Mouse (Mus musculus) embryonic facial prominence, embryonic 11.5 days (tissue): ENCODE data around the gene Cadps. TPM values are rescaled to one million over a fixed set of nuclear protein-coding genes. Genes with fewer than 3 reads are reported as not detected.
"Not testable (repeated sequence)": the region's sequence is repeated elsewhere in the genome, so short reads cannot be mapped to it uniquely, and the experiment has no call there.

Source experiments
- ATAC-seq: fragments of 200-750 bp; cut with Nextera tagmentation; replicated peaks from 2 replicates; pipeline ENCODE4 v1.8.0; 2017; ENCODE audit warnings: low read depth; ENCODE audit not compliant: insufficient number of reproducible peaks, low FRiP score, low TSS enrichment
- DNase-seq: peaks from one replicate; pipeline ENCODE4 v3.0.0-alpha.2; 2015; ENCODE audit warnings: low spot score
- H3K27ac ChIP-seq: fragments of 300-500 bp; sonication (generic); replicated peaks from 2 replicates; pipeline ENCODE4 v1.5.1; 2014; ENCODE audit warnings: mild to moderate bottlenecking, low read depth, low read length, control low read depth
- H3K27me3 ChIP-seq: fragments of 300-500 bp; sonication (generic); 2 replicates; pipeline ENCODE4 v1.6.1; 2014; ENCODE audit warnings: mild to moderate bottlenecking, low read length, moderate library complexity, mixed read lengths; ENCODE audit not compliant: control insufficient read depth, insufficient read depth
- H3K36me3 ChIP-seq: fragments of 300-500 bp; sonication (generic); replicated peaks from 2 replicates; pipeline ENCODE4 v1.6.1; 2014; ENCODE audit warnings: low read depth, mild to moderate bottlenecking, low read length, moderate library complexity, mixed read lengths; ENCODE audit not compliant: control insufficient read depth, insufficient read depth
- H3K4me1 ChIP-seq: fragments of 300-500 bp; sonication (generic); 2 replicates; pipeline ENCODE4 v1.6.1; 2014; ENCODE audit warnings: low read length, mixed read lengths; ENCODE audit not compliant: control insufficient read depth, insufficient read depth
- H3K4me2 ChIP-seq: fragments of 300-500 bp; sonication (generic); 2 replicates; pipeline ENCODE4 v1.6.1; 2014; ENCODE audit warnings: low read depth, mild to moderate bottlenecking, control low read depth, low read length, moderate library complexity
- H3K4me3 ChIP-seq: fragments of 300-500 bp; sonication (generic); 2 replicates; pipeline ENCODE4 v1.5.1; 2014; ENCODE audit warnings: low read depth, low read length, control low read depth
- H3K9ac ChIP-seq: fragments of 300-500 bp; sonication (generic); replicated peaks from 2 replicates; pipeline ENCODE4 v1.6.1; 2014; ENCODE audit warnings: mild to moderate bottlenecking, control low read depth, low read length
- H3K9me3 ChIP-seq: fragments of 300-500 bp; sonication (generic); replicated peaks from 2 replicates; pipeline ENCODE4 v1.6.1; 2016; ENCODE audit warnings: mild to moderate bottlenecking, low read length, inconsistent platforms, mixed read lengths; ENCODE audit not compliant: control insufficient read depth
- WGBS: fragments of 180-500 bp; shearing (Covaris S2); extraction: QIAGEN DNeasy Blood & Tissue Kit; methylation state at CpG from one replicate; pipeline ENCODE4 v1.1.7; 2014; 5-methylcytosine and 5-hydroxymethylcytosine counted together
- polyA plus RNA-seq: library from polyadenylated mRNA; unstranded; fragments of >200 nt; fragmentation: Nextera tagmentation; extraction: Ambion mirVana; gene quantifications from 2 replicates; pipeline ENCODE4 v1.2.1, GENCODE M21; 2014

Gene Cadps
- polyA plus RNA-seq, 1 experiment from 2014 or later: 5.3 TPM

- H3K9me3 ChIP-seq: no peaks in the 10 kb centered on the region
- peak; percentile 30 for DNase-seq
- no peak for ATAC-seq
- no peak overlapping the region for H3K4me3 ChIP-seq
- H3K27me3 ChIP-seq: no peaks in the 10 kb centered on the region
- no peak overlapping the region for H3K27ac ChIP-seq
- no peak overlapping the region for H3K4me2 ChIP-seq
- no peak overlapping the region for H3K9ac ChIP-seq
- WGBS: 18% methylated on average over 7 of the region's 7 CpGs
- no peaks in the 10 kb centered on the region for H3K36me3 ChIP-seq
- H3K4me1 ChIP-seq: no peaks in the 10 kb centered on the region
These were observed 242.1 kb downstream of the Cadps start for GRCm38 (mm10) chr14:12580786-12581185.

- no peak overlapping the region for H3K4me2 ChIP-seq
- no peaks in the 10 kb centered on the region for H3K27me3 ChIP-seq
- H3K27ac ChIP-seq: no peak overlapping the region
- ATAC-seq (no peak), DNase-seq (no peak)
- no peaks in the 10 kb centered on the region for H3K4me1 ChIP-seq
- no peak overlapping the region for H3K4me3 ChIP-seq
- 72% methylated on average over 1 of the region's 1 CpGs for WGBS
- no peaks in the 10 kb centered on the region for H3K9me3 ChIP-seq
- H3K36me3 ChIP-seq: no peaks in the 10 kb centered on the region
- no peak overlapping the region for H3K9ac ChIP-seq
These were observed 244.7 kb downstream of the Cadps start for GRCm38 (mm10) chr14:12578156-12578555.

DNA sequence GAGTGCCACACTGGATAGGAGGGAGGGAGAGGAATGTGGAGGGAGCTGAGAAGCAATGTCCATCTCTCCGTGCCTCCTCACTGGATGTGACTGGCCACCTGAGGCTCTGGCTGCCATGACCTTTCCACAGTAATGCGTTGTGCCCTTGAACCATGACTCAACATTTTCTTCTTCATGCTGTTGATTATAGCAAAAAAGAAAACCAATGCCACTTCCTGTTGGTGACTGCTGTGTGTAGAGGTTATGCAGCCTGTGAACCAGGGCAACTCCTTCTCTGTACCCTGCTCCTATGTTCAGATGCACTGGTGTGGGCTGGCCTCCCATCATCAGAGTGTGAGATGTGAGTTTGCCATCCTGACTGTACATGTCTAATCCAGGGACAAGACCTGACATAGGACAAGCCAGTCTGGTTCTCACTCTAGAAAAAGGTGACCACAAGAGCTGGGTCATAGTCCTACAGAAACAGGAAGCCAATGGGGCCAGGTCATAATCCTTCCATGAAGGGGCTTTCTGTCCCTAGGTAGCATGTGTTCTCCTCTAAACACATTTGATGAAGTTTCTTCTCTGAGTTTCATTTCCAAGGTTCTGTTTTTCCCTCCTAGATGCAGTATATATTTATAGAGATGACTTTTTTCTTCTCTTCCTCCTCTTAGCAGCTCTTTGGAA, 245.3 kb downstream of the Cadps start:
- Histone ChIP-seq H3K9ac (no peak overlapping the region), H3K27me3 (no peaks in the 10 kb centered on the region), H3K4me2 (no peak overlapping the region), H3K4me1 (no peaks in the 10 kb centered on the region), H3K27ac (no peak overlapping the region), H3K9me3 (no peaks in the 10 kb centered on the region), H3K36me3 (no peaks in the 10 kb centered on the region), H3K4me3 (no peak overlapping the region)
- DNase-seq (no peak), ATAC-seq (no peak)
- 66% methylated on average over 2 of the region's 2 CpGs for WGBS

- H3K27me3 ChIP-seq: no peaks in the 10 kb centered on the region
- no peak overlapping the region for H3K27ac ChIP-seq
- DNase-seq (peak; percentile 80), ATAC-seq (no peak)
- no peaks in the 10 kb centered on the region for H3K4me1 ChIP-seq
- WGBS: 25% methylated on average over 3 of the region's 3 CpGs
- H3K9me3 ChIP-seq: no peaks in the 10 kb centered on the region
- H3K4me2 ChIP-seq: no peak overlapping the region
- H3K36me3 ChIP-seq: no peaks in the 10 kb centered on the region
- no peak overlapping the region for H3K4me3 ChIP-seq
- no peak overlapping the region for H3K9ac ChIP-seq
These were observed 247.8 kb downstream of the Cadps start for GRCm38 (mm10) chr14:12575105-12575504.

- Histone ChIP-seq H3K27ac (no peak overlapping the region), H3K4me3 (no peak overlapping the region), H3K36me3 (no peaks in the 10 kb centered on the region), H3K4me2 (no peak overlapping the region), H3K9me3 (no peaks in the 10 kb centered on the region), H3K9ac (no peak overlapping the region), H3K27me3 (no peaks in the 10 kb centered on the region), H3K4me1 (no peaks in the 10 kb centered on the region)
- ATAC-seq (no peak), DNase-seq (no peak)
- WGBS: 79% methylated on average over 4 of the region's 4 CpGs
These were observed 248.5 kb downstream of the Cadps start for GRCm38 (mm10) chr14:12574336-12574735.

DNA sequence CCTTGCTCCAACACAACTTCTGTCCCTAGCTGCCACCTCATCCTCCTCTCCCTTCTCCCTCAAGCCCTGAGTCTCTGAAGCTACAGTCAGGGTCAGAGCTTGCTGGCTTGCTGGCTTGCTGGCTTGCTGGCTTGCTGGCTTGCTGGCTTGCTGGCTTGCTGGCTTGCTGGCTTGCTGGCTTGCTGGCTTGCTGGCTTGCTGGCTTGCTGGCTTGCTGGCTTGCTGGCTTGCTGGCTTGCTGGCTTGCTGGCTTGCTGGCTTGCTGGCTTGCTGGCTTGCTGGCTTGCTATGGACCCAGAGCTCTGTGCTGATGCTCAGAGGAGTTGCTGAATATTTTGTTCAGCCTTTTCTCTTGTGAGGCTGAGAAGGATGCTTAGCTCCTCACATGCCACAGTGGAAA, 261.1 kb downstream of the Cadps start:
- ATAC-seq, H3K4me2 ChIP-seq, H3K4me3 ChIP-seq, H3K9ac ChIP-seq, H3K36me3 ChIP-seq, H3K9me3 ChIP-seq, H3K27ac ChIP-seq, H3K4me1 ChIP-seq, H3K27me3 ChIP-seq, DNase-seq: not testable (repeated sequence)

DNA sequence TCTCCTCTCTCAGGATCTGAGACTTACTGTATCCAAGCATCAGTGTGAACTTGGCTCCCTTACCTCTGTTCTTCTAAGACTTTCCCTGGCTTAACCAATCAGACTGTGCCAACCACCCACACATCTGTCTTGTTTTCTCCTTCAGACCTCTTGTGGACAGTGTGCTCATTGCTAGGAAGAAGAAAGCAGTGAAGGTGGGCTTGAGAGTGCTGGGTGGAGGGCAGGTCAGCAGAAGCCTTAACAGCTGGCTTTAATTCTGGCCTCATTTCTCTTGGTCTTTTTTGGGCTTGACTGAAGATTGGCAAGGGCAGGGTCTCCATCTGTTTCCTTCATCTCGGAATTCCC, 262.7 kb downstream of the Cadps start:
- ATAC-seq: no peak
- no peak for DNase-seq
- H3K4me1 ChIP-seq: no peaks in the 10 kb centered on the region

GRCm38 (mm10) chr14:12559574-12560232, 263.2 kb downstream of the Cadps start:
- H3K27me3 ChIP-seq: no peaks in the 10 kb centered on the region
- DNase-seq (no peak), ATAC-seq (0 out of 2 replicates have a peak, but pooled peaks have one; percentile 29)
- H3K4me2 ChIP-seq: no peak overlapping the region
- H3K36me3 ChIP-seq: no peaks in the 10 kb centered on the region
- H3K27ac ChIP-seq: no peak overlapping the region
- no peak overlapping the region for H3K4me3 ChIP-seq
- H3K4me1 ChIP-seq: no peaks in the 10 kb centered on the region
- no peaks in the 10 kb centered on the region for H3K9me3 ChIP-seq
- H3K9ac ChIP-seq: no peak overlapping the region
- WGBS: 79% methylated on average over 3 of the region's 3 CpGs

More for the DNA sequence above, 262.7 kb downstream of the Cadps start:
- no peak overlapping the region for H3K4me2 ChIP-seq
- H3K27ac ChIP-seq: no peak overlapping the region
- H3K4me3 ChIP-seq: no peak overlapping the region
- H3K36me3 ChIP-seq: no peaks in the 10 kb centered on the region
- H3K9me3 ChIP-seq: no peaks in the 10 kb centered on the region
- H3K27me3 ChIP-seq: no peaks in the 10 kb centered on the region
- 42% methylated on average over 1 of the region's 1 CpGs for WGBS
- H3K9ac ChIP-seq: no peak overlapping the region
